Mouse (Mus musculus): ENCODE results near the gene Gpr156. TPM values are rescaled to one million over a fixed set of nuclear protein-coding genes. Genes with fewer than 3 reads are reported as not detected.

Gene Gpr156
- polyA plus RNA-seq, 1 experiment from 2014 or later: 0.66 TPM

- H3K27me3 ChIP-seq (ENCODE audit: control insufficient read depth, insufficient read depth, low read length): no peaks in the 10 kb centered on the region
- H3K27ac ChIP-seq (ENCODE audit: low read depth, low read length): no peak overlapping the region
- H3K4me3 ChIP-seq (ENCODE audit: low read depth, low read length): no peak overlapping the region
- 35% methylated on average over 11 of the region's 11 CpGs for WGBS (ENCODE audit: insufficient replicate concordance)
- H3K36me3 ChIP-seq (ENCODE audit: control insufficient read depth, insufficient read depth, low read length): no peaks in the 10 kb centered on the region
- H3K9ac ChIP-seq (ENCODE audit: low read depth, low read length): no peak overlapping the region
- no peaks in the 10 kb centered on the region for H3K4me1 ChIP-seq (ENCODE audit: control insufficient read depth, insufficient read depth, low read length)
- H3K4me2 ChIP-seq: no peak overlapping the region
- no peak for ATAC-seq (replicated peaks; ENCODE audit: insufficient number of reproducible peaks, low FRiP score, low TSS enrichment)
- no peaks in the 10 kb centered on the region for H3K9me3 ChIP-seq (replicated peaks; ENCODE audit: control insufficient read depth, low read length)
These were observed 15.0 kb upstream of the Gpr156 start for GRCm38 (mm10) chr16:37901318-37901717.

GRCm38 (mm10) chr16:37906456-37906855 lies 9.8 kb upstream of the Gpr156 start:
- H3K36me3 ChIP-seq (ENCODE audit: control insufficient read depth, insufficient read depth, low read length): no peaks in the 10 kb centered on the region
- WGBS (ENCODE audit: insufficient replicate concordance): 91% methylated on average over 3 of the region's 3 CpGs

GRCm38 (mm10) chr16:37911086-37911485 lies 5.2 kb upstream of the Gpr156 start:
- no peak overlapping the region for H3K27ac ChIP-seq (ENCODE audit: low read depth, low read length)
- no peaks in the 10 kb centered on the region for H3K4me1 ChIP-seq (ENCODE audit: control insufficient read depth, insufficient read depth, low read length)
- H3K9ac ChIP-seq (ENCODE audit: low read depth, low read length): no peak overlapping the region
- H3K4me3 ChIP-seq (ENCODE audit: low read depth, low read length): no peak overlapping the region
- H3K36me3 ChIP-seq (ENCODE audit: control insufficient read depth, insufficient read depth, low read length): no peaks in the 10 kb centered on the region
- H3K27me3 ChIP-seq (ENCODE audit: control insufficient read depth, insufficient read depth, low read length): peaks cover 8% of the 10 kb centered on the region
- H3K4me2 ChIP-seq: no peak overlapping the region
- 57% methylated on average over 1 of the region's 1 CpGs for WGBS (ENCODE audit: insufficient replicate concordance)
- no peak for ATAC-seq (replicated peaks; ENCODE audit: insufficient number of reproducible peaks, low FRiP score, low TSS enrichment)
- H3K9me3 ChIP-seq (replicated peaks; ENCODE audit: control insufficient read depth, low read length): no peaks in the 10 kb centered on the region

More at GRCm38 (mm10) chr16:37906456-37906855, 9.8 kb upstream of the Gpr156 start:
- Histone ChIP-seq H3K9me3 (replicated peaks; ENCODE audit: control insufficient read depth, low read length) (no peaks in the 10 kb centered on the region), H3K4me1 (ENCODE audit: control insufficient read depth, insufficient read depth, low read length) (no peaks in the 10 kb centered on the region), H3K4me3 (ENCODE audit: low read depth, low read length) (no peak overlapping the region), H3K27me3 (ENCODE audit: control insufficient read depth, insufficient read depth, low read length) (no peaks in the 10 kb centered on the region), H3K27ac (ENCODE audit: low read depth, low read length) (no peak overlapping the region), H3K4me2 (no peak overlapping the region), H3K9ac (ENCODE audit: low read depth, low read length) (no peak overlapping the region)
- no peak for ATAC-seq (replicated peaks; ENCODE audit: insufficient number of reproducible peaks, low FRiP score, low TSS enrichment)

GRCm38 (mm10) chr16:37916818-37917201 lies 514 bp downstream of the Gpr156 start:
- no peaks in the 10 kb centered on the region for H3K4me1 ChIP-seq (ENCODE audit: control insufficient read depth, insufficient read depth, low read length)
- peak overlapping the region; percentile 70 for H3K4me2 ChIP-seq
- 26% methylated on average over 7 of the region's 7 CpGs for WGBS (ENCODE audit: insufficient replicate concordance)
- peak overlapping the region; percentile 46; the same call in 1 of the 2 replicates for H3K4me3 ChIP-seq (ENCODE audit: low read depth, low read length)
- H3K9me3 ChIP-seq (replicated peaks; ENCODE audit: control insufficient read depth, low read length): no peaks in the 10 kb centered on the region
- no peak overlapping the region for H3K9ac ChIP-seq (ENCODE audit: low read depth, low read length)
- H3K36me3 ChIP-seq (ENCODE audit: control insufficient read depth, insufficient read depth, low read length): no peaks in the 10 kb centered on the region
- no peak overlapping the region for H3K27ac ChIP-seq (ENCODE audit: low read depth, low read length)
- ATAC-seq (replicated peaks; ENCODE audit: insufficient number of reproducible peaks, low FRiP score, low TSS enrichment): no peak
- peaks cover 13% of the 10 kb centered on the region for H3K27me3 ChIP-seq (ENCODE audit: control insufficient read depth, insufficient read depth, low read length)

GRCm38 (mm10) chr16:37919000-37919399 lies 2.7 kb downstream of the Gpr156 start:
- no peak overlapping the region for H3K9ac ChIP-seq (ENCODE audit: low read depth, low read length)
- H3K4me3 ChIP-seq (ENCODE audit: low read depth, low read length): no peak overlapping the region
- no peaks in the 10 kb centered on the region for H3K36me3 ChIP-seq (ENCODE audit: control insufficient read depth, insufficient read depth, low read length)
- no peak overlapping the region for H3K4me2 ChIP-seq
- 78% methylated on average over 6 of the region's 6 CpGs for WGBS (ENCODE audit: insufficient replicate concordance)
- no peak for ATAC-seq (replicated peaks; ENCODE audit: insufficient number of reproducible peaks, low FRiP score, low TSS enrichment)
- no peaks in the 10 kb centered on the region for H3K9me3 ChIP-seq (replicated peaks; ENCODE audit: control insufficient read depth, low read length)
- no peak overlapping the region for H3K27ac ChIP-seq (ENCODE audit: low read depth, low read length)
- no peaks in the 10 kb centered on the region for H3K4me1 ChIP-seq (ENCODE audit: control insufficient read depth, insufficient read depth, low read length)
- H3K27me3 ChIP-seq (ENCODE audit: control insufficient read depth, insufficient read depth, low read length): peaks cover 13% of the 10 kb centered on the region

GRCm38 (mm10) chr16:37920842-37921409 lies 4.6 kb downstream of the Gpr156 start:
- Histone ChIP-seq H3K36me3 (ENCODE audit: control insufficient read depth, insufficient read depth, low read length) (no peaks in the 10 kb centered on the region), H3K4me1 (ENCODE audit: control insufficient read depth, insufficient read depth, low read length) (0 out of 2 replicates have a peak, but pooled peaks cover under 1% of the 10 kb centered on the region), H3K27me3 (ENCODE audit: control insufficient read depth, insufficient read depth, low read length) (peaks cover 6% of the 10 kb centered on the region; the same call in 1 of the 2 replicates), H3K4me3 (ENCODE audit: low read depth, low read length) (no peak overlapping the region), H3K9ac (ENCODE audit: low read depth, low read length) (no peak overlapping the region), H3K9me3 (replicated peaks; ENCODE audit: control insufficient read depth, low read length) (no peaks in the 10 kb centered on the region), H3K4me2 (no peak overlapping the region), H3K27ac (ENCODE audit: low read depth, low read length) (no peak overlapping the region)
- WGBS (ENCODE audit: insufficient replicate concordance): 62% methylated on average over 8 of the region's 8 CpGs
- no peak for ATAC-seq (replicated peaks; ENCODE audit: insufficient number of reproducible peaks, low FRiP score, low TSS enrichment)

GRCm38 (mm10) chr16:37926087-37926486 lies 9.8 kb downstream of the Gpr156 start:
- 31% methylated on average over 7 of the region's 7 CpGs for WGBS (ENCODE audit: insufficient replicate concordance)
- ATAC-seq (replicated peaks; ENCODE audit: insufficient number of reproducible peaks, low FRiP score, low TSS enrichment): no peak
- no peaks in the 10 kb centered on the region for H3K27me3 ChIP-seq (ENCODE audit: control insufficient read depth, insufficient read depth, low read length)
- 0 out of 2 replicates have a peak, but pooled peaks cover 3% of the 10 kb centered on the region for H3K4me1 ChIP-seq (ENCODE audit: control insufficient read depth, insufficient read depth, low read length)
- no peak overlapping the region for H3K4me3 ChIP-seq (ENCODE audit: low read depth, low read length)
- no peaks in the 10 kb centered on the region for H3K36me3 ChIP-seq (ENCODE audit: control insufficient read depth, insufficient read depth, low read length)
- no peak overlapping the region for H3K4me2 ChIP-seq
- no peaks in the 10 kb centered on the region for H3K9me3 ChIP-seq (replicated peaks; ENCODE audit: control insufficient read depth, low read length)
- H3K9ac ChIP-seq (ENCODE audit: low read depth, low read length): no peak overlapping the region
- no peak overlapping the region for H3K27ac ChIP-seq (ENCODE audit: low read depth, low read length)

- WGBS (ENCODE audit: insufficient replicate concordance): 52% methylated on average over 4 of the region's 4 CpGs
- H3K4me2 ChIP-seq: no peak overlapping the region
- no peak overlapping the region for H3K27ac ChIP-seq (ENCODE audit: low read depth, low read length)
- H3K9ac ChIP-seq (ENCODE audit: low read depth, low read length): no peak overlapping the region
- H3K36me3 ChIP-seq (ENCODE audit: control insufficient read depth, insufficient read depth, low read length): no peaks in the 10 kb centered on the region
- H3K4me1 ChIP-seq (ENCODE audit: control insufficient read depth, insufficient read depth, low read length): 0 out of 2 replicates have a peak, but pooled peaks cover 3% of the 10 kb centered on the region
- H3K4me3 ChIP-seq (ENCODE audit: low read depth, low read length): no peak overlapping the region
- no peak for ATAC-seq (replicated peaks; ENCODE audit: insufficient number of reproducible peaks, low FRiP score, low TSS enrichment)
- H3K9me3 ChIP-seq (replicated peaks; ENCODE audit: control insufficient read depth, low read length): no peaks in the 10 kb centered on the region; the same call in 1 of the 2 replicates
- H3K27me3 ChIP-seq (ENCODE audit: control insufficient read depth, insufficient read depth, low read length): no peaks in the 10 kb centered on the region
These were observed 10.8 kb downstream of the Gpr156 start for GRCm38 (mm10) chr16:37927117-37927516.

- Histone ChIP-seq H3K36me3 (ENCODE audit: control insufficient read depth, insufficient read depth, low read length) (no peaks in the 10 kb centered on the region), H3K9me3 (replicated peaks; ENCODE audit: control insufficient read depth, low read length) (no peaks in the 10 kb centered on the region; the same call in 1 of the 2 replicates), H3K27me3 (ENCODE audit: control insufficient read depth, insufficient read depth, low read length) (no peaks in the 10 kb centered on the region), H3K27ac (ENCODE audit: low read depth, low read length) (no peak overlapping the region), H3K4me2 (no peak overlapping the region), H3K9ac (ENCODE audit: low read depth, low read length) (no peak overlapping the region), H3K4me1 (ENCODE audit: control insufficient read depth, insufficient read depth, low read length) (0 out of 2 replicates have a peak, but pooled peaks cover 3% of the 10 kb centered on the region), H3K4me3 (ENCODE audit: low read depth, low read length) (no peak overlapping the region)
- 68% methylated on average over 2 of the region's 2 CpGs for WGBS (ENCODE audit: insufficient replicate concordance)
- ATAC-seq (replicated peaks; ENCODE audit: insufficient number of reproducible peaks, low FRiP score, low TSS enrichment): no peak
These were observed 12.7 kb downstream of the Gpr156 start for GRCm38 (mm10) chr16:37929006-37929405.

Measured in heart, embryonic 11.5 days (tissue).